Mouse (Mus musculus) left cerebral cortex, adult 11 months (tissue): ENCODE measurements around the gene Olfr1086.
"Not testable (repeated sequence)": the region's sequence is repeated elsewhere in the genome, so short reads cannot be mapped to it uniquely, and the experiment has no call there.

Source experiments
- DNase-seq: peaks from one replicate; pipeline ENCODE4 v3.0.0; 2022; ENCODE audit warnings: low spot score

Gene Olfr1086

GRCm38 (mm10) chr2:86679992-86680391 is at the start of gene Olfr1086:
Olfr1086 (minus strand) TSS chr2:86680092.
- no peak for DNase-seq

- no peak for DNase-seq
These were observed 18.4 kb upstream of the Olfr1086 start, which contains the start of gene Olfr1087 for GRCm38 (mm10) chr2:86698295-86698694. Olfr1087 (minus strand) TSS chr2:86698395.

- no peak for DNase-seq
These were observed 18.0 kb downstream of the Olfr1086 start, which contains the start of gene Olfr1085 for GRCm38 (mm10) chr2:86661919-86662318. Olfr1085 (minus strand) TSS chr2:86662019.

GRCm38 (mm10) chr2:86639625-86640024 is 40.3 kb downstream of the Olfr1086 start, which contains the start of gene Olfr1084:
Olfr1084 (minus strand) TSS chr2:86639725.
- DNase-seq = not testable (repeated sequence)
